Mouse (Mus musculus) midbrain, embryonic 10.5 days (tissue): ENCODE data around the gene Fen1. TPM values are rescaled to one million over a fixed set of nuclear protein-coding genes. Genes with fewer than 3 reads are reported as not detected.

Source experiments
- DNase-seq: peaks from one replicate; pipeline ENCODE4 v3.0.0-alpha.2; 2017; ENCODE audit warnings: low spot score
- H3K27ac ChIP-seq: fragments of 300-500 bp; sonication (generic); replicated peaks from 2 replicates; pipeline ENCODE4 v1.5.1; 2016; ENCODE audit warnings: mild to moderate bottlenecking
- H3K27me3 ChIP-seq: fragments of 300-500 bp; sonication (generic); 2 replicates; pipeline ENCODE4 v1.6.1; 2016; ENCODE audit warnings: low read depth, mild to moderate bottlenecking; ENCODE audit not compliant: poor library complexity, severe bottlenecking
- H3K36me3 ChIP-seq: fragments of 300-500 bp; sonication (generic); 2 replicates; pipeline ENCODE4 v1.6.1; 2016; ENCODE audit warnings: mild to moderate bottlenecking, moderate library complexity
- H3K4me1 ChIP-seq: fragments of 300-500 bp; sonication (generic); 2 replicates; pipeline ENCODE4 v1.6.1; 2016
- H3K4me3 ChIP-seq: fragments of 300-500 bp; sonication (generic); 2 replicates; pipeline ENCODE4 v1.5.1; 2016; ENCODE audit warnings: mild to moderate bottlenecking, moderate library complexity
- H3K9me3 ChIP-seq: fragments of 300-500 bp; sonication (generic); replicated peaks from 2 replicates; pipeline ENCODE4 v1.6.1; 2016; ENCODE audit warnings: mild to moderate bottlenecking
- WGBS: fragments of 180-500 bp; shearing (Covaris S2); methylation state at CpG from one replicate; pipeline ENCODE4 v1.1.7; 2016; 5-methylcytosine and 5-hydroxymethylcytosine counted together
- polyA plus RNA-seq: library from polyadenylated mRNA; unstranded; fragments of >200 nt; fragmentation: Nextera tagmentation; extraction: Ambion mirVana; gene quantifications from 2 replicates; pipeline ENCODE4 v1.2.1, GENCODE M21; 2016

Fen1 gene
- polyA plus RNA-seq, 1 experiment from 2014 or later = 188 TPM

- no peak for DNase-seq
- 77% methylated on average over 6 of the region's 6 CpGs for WGBS
- Histone ChIP-seq H3K27me3 (no peaks in the 10 kb centered on the region), H3K36me3 (peaks cover 67% of the 10 kb centered on the region), H3K9me3 (no peaks in the 10 kb centered on the region), H3K4me3 (peak overlapping the region; percentile 90), H3K27ac (no peak overlapping the region), H3K4me1 (peaks cover 24% of the 10 kb centered on the region)
Observed at GRCm38 (mm10) chr19:10205051-10205450, 1.1 kb upstream of the Fen1 start.

- Histone ChIP-seq H3K4me3 (peak overlapping the region; percentile 90), H3K27ac (peak overlapping the region; percentile 97), H3K27me3 (no peaks in the 10 kb centered on the region), H3K9me3 (no peaks in the 10 kb centered on the region), H3K36me3 (peaks cover 67% of the 10 kb centered on the region), H3K4me1 (peaks cover 24% of the 10 kb centered on the region)
- peak; percentile 33 for DNase-seq
- WGBS = 3% methylated on average over 5 of the region's 5 CpGs
Observed at GRCm38 (mm10) chr19:10204616-10205001, 640 bp upstream of the Fen1 start.

- WGBS = 4% methylated on average over 23 of the region's 23 CpGs
- Histone ChIP-seq H3K9me3 (no peaks in the 10 kb centered on the region), H3K4me3 (peak overlapping the region; percentile 90), H3K4me1 (peaks cover 24% of the 10 kb centered on the region), H3K36me3 (peaks cover 67% of the 10 kb centered on the region), H3K27ac (peak overlapping the region; percentile 97), H3K27me3 (no peaks in the 10 kb centered on the region)
- DNase-seq = no peak
Observed at GRCm38 (mm10) chr19:10203146-10203847, 672 bp downstream of the Fen1 start.

GRCm38 (mm10) chr19:10198723-10199122 is 5.2 kb downstream of the Fen1 start:
- H3K36me3 ChIP-seq = peaks cover 84% of the 10 kb centered on the region
- H3K27me3 ChIP-seq = no peaks in the 10 kb centered on the region
- no peaks in the 10 kb centered on the region for H3K9me3 ChIP-seq
- 0 out of 2 replicates have a peak overlapping the region, but pooled peaks have one; percentile 33 for H3K27ac ChIP-seq
- peaks cover 13% of the 10 kb centered on the region for H3K4me1 ChIP-seq
- 31% methylated on average over 3 of the region's 3 CpGs for WGBS
- peak; percentile 82 for DNase-seq
- H3K4me3 ChIP-seq = 0 out of 2 replicates have a peak overlapping the region, but pooled peaks have one; percentile 4

- H3K9me3 ChIP-seq = no peaks in the 10 kb centered on the region
- no peak for DNase-seq
- peaks cover 88% of the 10 kb centered on the region for H3K36me3 ChIP-seq
- H3K27ac ChIP-seq = 0 out of 2 replicates have a peak overlapping the region, but pooled peaks have one; percentile 33
- H3K27me3 ChIP-seq = no peaks in the 10 kb centered on the region
- no peak overlapping the region for H3K4me3 ChIP-seq
- H3K4me1 ChIP-seq = peaks cover 12% of the 10 kb centered on the region
- WGBS = 81% methylated on average over 2 of the region's 2 CpGs
Observed at GRCm38 (mm10) chr19:10198286-10198685, 5.7 kb downstream of the Fen1 start.

- Histone ChIP-seq H3K9me3 (no peaks in the 10 kb centered on the region), H3K4me3 (no peak overlapping the region; the same call in 1 of the 2 replicates), H3K27me3 (no peaks in the 10 kb centered on the region), H3K27ac (no peak overlapping the region), H3K36me3 (peaks cover 99% of the 10 kb centered on the region), H3K4me1 (peaks cover 2% of the 10 kb centered on the region; the same call in 1 of the 2 replicates)
- WGBS = 92% methylated on average over 4 of the region's 4 CpGs
- DNase-seq = no peak
Observed at GRCm38 (mm10) chr19:10197130-10197529, 6.8 kb downstream of the Fen1 start.

GRCm38 (mm10) chr19:10195252-10195651 is 8.7 kb downstream of the Fen1 start:
- H3K27ac ChIP-seq = no peak overlapping the region
- peaks cover 99% of the 10 kb centered on the region for H3K36me3 ChIP-seq
- no peaks in the 10 kb centered on the region for H3K27me3 ChIP-seq
- H3K4me3 ChIP-seq = no peak overlapping the region
- H3K4me1 ChIP-seq = peaks cover 6% of the 10 kb centered on the region
- no peaks in the 10 kb centered on the region for H3K9me3 ChIP-seq
- WGBS = 89% methylated on average over 5 of the region's 5 CpGs
- DNase-seq = no peak

- H3K27me3 ChIP-seq = no peaks in the 10 kb centered on the region
- no peak overlapping the region for H3K27ac ChIP-seq
- WGBS = 89% methylated on average over 11 of the region's 11 CpGs
- H3K36me3 ChIP-seq = peaks cover 99% of the 10 kb centered on the region
- peaks cover 6% of the 10 kb centered on the region for H3K4me1 ChIP-seq
- no peak overlapping the region for H3K4me3 ChIP-seq
- DNase-seq = no peak
- H3K9me3 ChIP-seq = no peaks in the 10 kb centered on the region
Observed at GRCm38 (mm10) chr19:10194337-10194736, 9.6 kb downstream of the Fen1 start.

- Histone ChIP-seq H3K27me3 (no peaks in the 10 kb centered on the region), H3K4me1 (peaks cover 9% of the 10 kb centered on the region), H3K36me3 (peaks cover 100% of the 10 kb centered on the region), H3K27ac (no peak overlapping the region), H3K9me3 (no peaks in the 10 kb centered on the region), H3K4me3 (no peak overlapping the region)
- no peak for DNase-seq
- WGBS = 82% methylated on average over 7 of the region's 7 CpGs
Observed at GRCm38 (mm10) chr19:10191326-10191725, 12.6 kb downstream of the Fen1 start.

- WGBS = 60% methylated on average over 2 of the region's 2 CpGs
- no peak overlapping the region for H3K27ac ChIP-seq
- peaks cover 12% of the 10 kb centered on the region for H3K4me1 ChIP-seq
- no peak overlapping the region for H3K4me3 ChIP-seq
- H3K9me3 ChIP-seq = no peaks in the 10 kb centered on the region
- H3K36me3 ChIP-seq = peaks cover 100% of the 10 kb centered on the region
- no peaks in the 10 kb centered on the region for H3K27me3 ChIP-seq
- peak; percentile 74 for DNase-seq
Observed at GRCm38 (mm10) chr19:10190796-10191195, 13.2 kb downstream of the Fen1 start.

- peaks cover 100% of the 10 kb centered on the region for H3K36me3 ChIP-seq
- no peak overlapping the region for H3K27ac ChIP-seq
- no peak for DNase-seq
- peaks cover 20% of the 10 kb centered on the region for H3K4me1 ChIP-seq
- WGBS = 96% methylated on average over 8 of the region's 8 CpGs
- H3K4me3 ChIP-seq = no peak overlapping the region
- H3K27me3 ChIP-seq = no peaks in the 10 kb centered on the region
- no peaks in the 10 kb centered on the region for H3K9me3 ChIP-seq
Observed at GRCm38 (mm10) chr19:10189940-10190339, 14.0 kb downstream of the Fen1 start.

- Histone ChIP-seq H3K27me3 (no peaks in the 10 kb centered on the region), H3K4me3 (no peak overlapping the region), H3K36me3 (peaks cover 97% of the 10 kb centered on the region), H3K4me1 (peaks cover 29% of the 10 kb centered on the region), H3K9me3 (no peaks in the 10 kb centered on the region), H3K27ac (no peak overlapping the region)
- DNase-seq = no peak
- 96% methylated on average over 6 of the region's 6 CpGs for WGBS
Observed at GRCm38 (mm10) chr19:10189022-10189421, 14.9 kb downstream of the Fen1 start.

GRCm38 (mm10) chr19:10188281-10188811 is 15.6 kb downstream of the Fen1 start:
- Histone ChIP-seq H3K4me1 (peaks cover 34% of the 10 kb centered on the region), H3K27me3 (no peaks in the 10 kb centered on the region), H3K4me3 (no peak overlapping the region), H3K27ac (no peak overlapping the region), H3K36me3 (peaks cover 90% of the 10 kb centered on the region), H3K9me3 (no peaks in the 10 kb centered on the region)
- 86% methylated on average over 10 of the region's 10 CpGs for WGBS
- no peak for DNase-seq
